Comparison of ENCODE assay signal across 24 mouse cellular contexts in the genomic region with DNA sequence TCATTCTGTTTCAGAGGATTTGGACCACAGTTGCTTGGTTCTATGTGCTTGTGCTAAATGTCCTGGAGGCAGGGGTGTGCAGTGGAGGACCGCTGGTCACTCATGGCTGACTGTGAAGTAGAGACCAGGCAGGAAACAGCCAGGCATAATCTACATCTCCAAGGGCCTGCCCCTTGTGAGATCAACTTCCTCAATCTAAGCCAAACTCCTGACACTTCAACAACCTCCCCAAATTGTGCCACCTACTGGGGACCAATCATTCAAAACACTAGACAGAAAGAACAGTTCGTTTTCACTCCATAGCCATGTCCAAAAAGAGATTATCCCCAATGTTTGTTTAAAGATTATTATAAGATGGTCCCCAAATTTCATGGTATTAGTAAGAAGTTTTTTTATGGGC. TPM values are rescaled to one million over a fixed set of nuclear protein-coding genes. Genes with fewer than 3 reads are reported as not detected.
A peak's percentile ranks its signal among the peaks of the same experiment; 100 is the strongest.
DNase-seq lines count a peak whose midpoint lies in the region; ATAC-seq and TF ChIP-seq lines count a peak whose summit lies in the region.
"Had no signal": no experiment of that assay in that cellular context is flagged by ENCODE, and none has a peak within 500 bp of the region (broad histone marks: within the 10 kb centered on the region; RNA-seq: fewer than 3 reads in every experiment).

No protein-coding gene starts in this region.

- TF ChIP-seq EP300 in lung, postnatal 0 days (IDR thresholded peaks at IDR 0.05), result no peak

- no peaks in the 10 kb centered on the region for H3K36me3 ChIP-seq in kidney, adult 2 months (ENCODE audit: control insufficient read depth, insufficient read depth, low read length)
- H3K36me3 ChIP-seq in lung, postnatal 0 days (ENCODE audit: insufficient read depth, low read length), result no peaks in the 10 kb centered on the region
- H3K36me3 ChIP-seq: heart, embryonic 12.5 days; kidney, embryonic 15.5 days; lung, embryonic 15.5 days; midbrain, embryonic 13.5 days; neural tube, embryonic 15.5 days had no signal

- no peaks in the 10 kb centered on the region for H3K4me1 ChIP-seq in kidney, adult 2 months (ENCODE audit: control insufficient read depth, insufficient read depth, low read length)
- peaks cover under 1% of the 10 kb centered on the region; the same call in 1 of the 2 replicates for H3K4me1 ChIP-seq in lung, postnatal 0 days (ENCODE audit: insufficient read depth, low read depth, low read length)
- no peaks in the 10 kb centered on the region for H3K4me1 ChIP-seq in lung, adult 2 months (ENCODE audit: control insufficient read depth, insufficient read depth, low read length)

- no peak overlapping the region for H3K27ac ChIP-seq in kidney, adult 2 months (ENCODE audit: insufficient read depth, low read depth, low read length)
- H3K27ac ChIP-seq in lung, postnatal 0 days (ENCODE audit: low read length), result no peak overlapping the region
- H3K27ac ChIP-seq: hindbrain, embryonic 14.5 days; kidney, embryonic 15.5 days; lung, embryonic 15.5 days; midbrain, embryonic 13.5 days; neural tube, embryonic 15.5 days had no signal

- no peaks in the 10 kb centered on the region for H3K9me3 ChIP-seq in lung, postnatal 0 days (ENCODE audit: low read length)
- H3K9me3 ChIP-seq: heart, embryonic 12.5 days; kidney, embryonic 15.5 days; lung, embryonic 15.5 days; midbrain, embryonic 13.5 days; neural tube, embryonic 15.5 days had no signal

- ATAC-seq in lung, postnatal 0 days, result no peak
- ATAC-seq in megakaryocyte progenitor cell, adult 5-6 weeks (replicated peaks; ENCODE audit: poor library complexity), result peak; percentile 95
- no peak for ATAC-seq in CD4-positive, CD25-positive, alpha-beta regulatory T cell, adult 4 months
- ATAC-seq: forebrain, embryonic 16.5 days; midbrain, embryonic 13.5 days had no signal

- TF ChIP-seq POLR2A in kidney, adult 2 months (IDR thresholded peaks at IDR 0.05; ENCODE audit: low read depth, low read length), result no peak
- TF ChIP-seq POLR2A in lung, adult 2 months (IDR thresholded peaks at IDR 0.05; ENCODE audit: borderline replicate concordance, extremely low read depth, low read depth, low read length), result no peak

- no peak overlapping the region for H3K4me3 ChIP-seq in kidney, adult 2 months (ENCODE audit: insufficient read depth, low read depth, low read length)
- H3K4me3 ChIP-seq in lung, postnatal 0 days (ENCODE audit: low read depth, low read length), result no peak overlapping the region
- H3K4me3 ChIP-seq in lung, adult 2 months (replicated peaks; ENCODE audit: extremely low read depth, low read depth, low read length), result no peak overlapping the region
- H3K4me3 ChIP-seq: heart, embryonic 12.5 days; kidney, embryonic 15.5 days; lung, embryonic 15.5 days; midbrain, embryonic 13.5 days; neural tube, embryonic 15.5 days had no signal

- no peak overlapping the region for H3K4me2 ChIP-seq in lung, postnatal 0 days (replicated peaks; ENCODE audit: low read depth, low read length)
- H3K4me2 ChIP-seq: heart, embryonic 12.5 days; hindbrain, embryonic 14.5 days; kidney, embryonic 15.5 days; lung, embryonic 15.5 days; midbrain, embryonic 13.5 days; neural tube, embryonic 15.5 days had no signal

- 71% methylated on average over 2 of the region's 2 CpGs for WGBS in kidney, adult 2 months
- WGBS in lung, postnatal 0 days, result 63% methylated on average over 2 of the region's 2 CpGs
- WGBS in lung, adult 2 months, result 52% methylated on average over 2 of the region's 2 CpGs

- DNase-seq in kidney, adult 2 months, result no peak
- DNase-seq in kidney, postnatal 36 days, result no peak
- peak; percentile 10 for DNase-seq in lung, postnatal 0 days (ENCODE audit: low spot score)
- no peak for DNase-seq in lung, adult 2 months
- peak; percentile 10 for DNase-seq in c-Kit-positive CD71-negative TER-119-negative erythroid progenitor cells, embryonic 14.5 days (ENCODE audit: low read depth)
- DNase-seq in spleen, postnatal 4 days (ENCODE audit: low spot score in 2 of 2), result no peak
- DNase-seq: adrenal gland, adult 8-10 months; B cell, adult 2 months; cerebellum, adult 9-10 months; heart, postnatal 14 days; left cerebral cortex, postnatal 4 days; liver; retina, postnatal 1 day; right cerebral cortex, postnatal 4 days; thymus, postnatal 25 days had no signal

- no peak overlapping the region for H3K9ac ChIP-seq in lung, postnatal 0 days (replicated peaks; ENCODE audit: low read depth)
- H3K9ac ChIP-seq: heart, embryonic 12.5 days; hindbrain, embryonic 14.5 days; kidney, embryonic 15.5 days; lung, embryonic 15.5 days; midbrain, embryonic 13.5 days; neural tube, embryonic 15.5 days had no signal

- no peaks in the 10 kb centered on the region for H3K27me3 ChIP-seq in kidney, adult 2 months (replicated peaks; ENCODE audit: control insufficient read depth, insufficient read depth, low read length)
- no peaks in the 10 kb centered on the region for H3K27me3 ChIP-seq in lung, postnatal 0 days (replicated peaks; ENCODE audit: insufficient read depth, low read length)
- H3K27me3 ChIP-seq: heart, embryonic 12.5 days; kidney, embryonic 15.5 days; lung, embryonic 15.5 days; neural tube, embryonic 15.5 days had no signal

- 0 out of 2 replicates have a peak, but pooled peaks have one; percentile 4 for TF ChIP-seq CTCF in kidney, adult 2 months (conservative IDR thresholded peaks at IDR 0.05; ENCODE audit: insufficient read depth, insufficient read length, low read depth, low read length)
- TF ChIP-seq CTCF in lung, postnatal 0 days (IDR thresholded peaks at IDR 0.05), result peak; percentile 24; the same call in 1 of the 2 replicates
- TF ChIP-seq CTCF in lung, adult 2 months (IDR thresholded peaks at IDR 0.05; ENCODE audit: insufficient read depth, low read length), result no peak

RNA-seq across cellular contexts. Expression of a gene that starts 46.8 kb away (rescaled TPM):
- 46.9 and 49.2 TPM in 2 replicates for polyA plus RNA-seq in kidney, adult 2 months (2012; rRNA removed)
- polyA plus RNA-seq in lung, postnatal 0 days (2015; fragmentation: Nextera tagmentation; extraction: Ambion mirVana), result 23.9 and 32.5 TPM in 2 replicates
- 45.2 and 56.8 TPM in 2 replicates for polyA plus RNA-seq in lung, adult 2 months (2012; rRNA removed)
- total RNA-seq in megakaryocyte progenitor cell, adult 5-6 weeks (2015), result 7.7 and 10.7 TPM in 2 replicates
- 2.5 and 5.1 TPM in 2 replicates for total RNA-seq in megakaryocyte progenitor cell, adult 5-6 weeks (2017)
- polyA plus RNA-seq in CD4-positive, CD25-positive, alpha-beta regulatory T cell, adult 4 months (2017; shearing (Covaris generic)), result under 1 TPM; 0.11 to 0.27 TPM

Comparison
In these comparisons a context has a peak if more than half of its experiments do, and no peak if none do; other contexts are left out.
1. DNase-seq: peak in lung, postnatal 0 days (single experiment) and c-Kit-positive CD71-negative TER-119-negative erythroid progenitor cells, embryonic 14.5 days (single experiment); none in kidney, adult 2 months (single experiment), kidney, postnatal 36 days (0 of 2), lung, adult 2 months (single experiment) and spleen, postnatal 4 days (0 of 2).
2. RNA of a gene that starts 46.8 kb away (polyA plus RNA-seq): 45.2 to 56.8 TPM in lung, adult 2 months, 46.9 to 49.2 TPM in kidney, adult 2 months and 23.9 to 32.5 TPM in lung, postnatal 0 days; 0.11 to 0.27 TPM in CD4-positive, CD25-positive, alpha-beta regulatory T cell, adult 4 months; every median in the first group is over 10 times any median in the second.